Mouse (Mus musculus) right cerebral cortex, adult 18-20 months (tissue): ENCODE results near the gene Sumf1.
A peak's percentile ranks its signal among the peaks of the same experiment; 100 is the strongest.

Source experiments
- DNase-seq: peaks from one replicate; pipeline ENCODE4 v3.0.0; 2022; ENCODE audit warnings: mixed read lengths

Sumf1 gene

DNA sequence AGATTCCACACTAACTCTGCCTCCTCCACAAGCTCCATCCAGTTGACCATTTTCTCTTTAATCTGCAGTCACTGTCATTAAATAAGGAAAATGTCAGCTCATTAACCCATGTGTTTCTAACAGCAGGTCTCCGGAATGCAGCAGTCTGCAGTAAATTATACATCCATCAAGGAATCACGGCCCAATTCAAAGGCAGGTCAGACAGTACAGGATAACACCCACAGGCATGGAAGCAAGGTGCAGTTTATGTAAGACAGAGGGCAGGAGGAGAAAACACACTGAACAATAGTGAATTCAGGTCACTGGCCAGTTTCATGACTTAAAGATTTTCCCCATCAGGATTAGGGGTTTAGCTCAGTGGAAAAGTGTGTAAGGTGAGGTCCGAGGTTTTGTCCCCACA lies 40.1 kb downstream of the Sumf1 start:
- no peak for DNase-seq

DNA sequence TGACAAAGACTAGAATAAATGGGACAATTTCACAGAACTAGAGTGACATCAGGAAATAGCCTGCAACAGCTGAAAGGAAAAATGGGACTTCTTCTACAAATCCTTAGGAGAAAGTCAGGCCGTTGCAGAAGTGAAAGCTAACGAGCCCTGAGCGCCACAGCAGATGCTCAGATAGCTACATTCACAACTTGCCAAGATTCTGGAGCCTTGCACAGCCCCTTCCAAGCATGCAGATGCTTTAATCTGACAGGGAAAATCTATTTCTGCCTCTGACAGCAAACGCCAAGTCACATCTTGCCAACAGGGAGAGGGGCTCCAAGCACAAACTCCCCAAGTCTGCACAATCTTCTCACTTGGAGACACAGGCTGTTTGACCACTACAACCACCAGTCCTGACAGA lies 42.6 kb downstream of the Sumf1 start:
- DNase-seq, result peak; percentile 67

GRCm38 (mm10) chr6:108140722-108141490 lies 44.5 kb downstream of the Sumf1 start:
- DNase-seq, result no peak

DNA sequence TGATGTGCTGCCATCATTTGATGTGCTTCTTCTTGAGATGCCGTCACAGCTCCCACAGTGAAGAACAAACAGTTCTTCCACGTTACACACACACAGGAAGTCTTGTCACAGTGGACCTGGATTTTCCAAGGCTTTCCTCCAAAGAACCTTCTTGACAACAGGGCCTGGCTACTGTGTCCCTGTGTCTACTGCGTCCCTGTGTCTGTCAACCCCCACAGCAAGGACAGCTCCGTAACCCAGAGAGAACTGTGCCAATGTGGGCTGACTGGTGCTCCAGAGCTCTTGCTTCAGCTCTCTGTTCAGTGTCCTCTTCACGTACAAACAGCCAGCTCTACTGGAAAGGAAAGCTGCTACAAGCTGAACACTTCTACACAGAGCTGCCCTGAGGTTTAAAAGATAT lies 48.4 kb downstream of the Sumf1 start:
- no peak for DNase-seq

DNA sequence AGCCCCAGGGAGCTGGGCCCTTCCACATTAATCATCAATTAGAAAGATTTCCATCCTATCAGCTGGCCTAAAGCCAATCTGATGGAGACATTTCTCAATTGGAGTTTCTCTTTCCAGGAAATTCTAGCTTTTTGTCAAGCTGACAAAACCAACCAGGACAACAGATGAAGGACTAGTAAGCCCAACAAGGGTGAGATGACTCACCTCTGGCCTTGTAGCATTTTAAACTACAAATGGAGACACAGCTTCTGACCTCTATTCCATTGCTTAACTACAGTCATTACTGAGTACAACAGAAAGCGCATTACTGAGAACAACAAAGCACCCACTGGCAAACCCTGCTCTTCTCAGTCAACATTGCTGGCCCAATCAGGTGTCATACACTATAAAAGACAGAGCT lies 49.1 kb downstream of the Sumf1 start:
- no peak for DNase-seq

GRCm38 (mm10) chr6:108132268-108132935 lies 53.0 kb downstream of the Sumf1 start:
- DNase-seq, result peak; percentile 32

DNA sequence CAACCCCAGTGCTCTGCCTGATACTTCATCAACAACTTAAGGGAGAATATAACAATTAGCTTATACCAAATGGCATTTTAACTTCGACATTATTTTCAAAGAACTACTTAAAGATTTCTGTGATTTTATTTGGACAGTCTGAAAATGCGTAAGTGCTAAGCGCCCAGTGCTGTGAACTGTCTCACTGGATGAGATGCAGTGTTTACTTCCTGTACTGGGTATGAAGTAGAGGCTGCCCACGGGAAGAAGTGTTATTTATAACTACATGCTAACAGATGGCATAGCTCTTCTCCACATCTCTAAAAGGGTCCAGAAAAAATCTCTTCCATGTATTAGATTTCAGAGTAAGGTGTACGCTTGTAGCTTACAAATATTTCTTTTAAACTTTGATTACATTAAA lies 54.7 kb downstream of the Sumf1 start:
- DNase-seq, result peak; percentile 63

DNA sequence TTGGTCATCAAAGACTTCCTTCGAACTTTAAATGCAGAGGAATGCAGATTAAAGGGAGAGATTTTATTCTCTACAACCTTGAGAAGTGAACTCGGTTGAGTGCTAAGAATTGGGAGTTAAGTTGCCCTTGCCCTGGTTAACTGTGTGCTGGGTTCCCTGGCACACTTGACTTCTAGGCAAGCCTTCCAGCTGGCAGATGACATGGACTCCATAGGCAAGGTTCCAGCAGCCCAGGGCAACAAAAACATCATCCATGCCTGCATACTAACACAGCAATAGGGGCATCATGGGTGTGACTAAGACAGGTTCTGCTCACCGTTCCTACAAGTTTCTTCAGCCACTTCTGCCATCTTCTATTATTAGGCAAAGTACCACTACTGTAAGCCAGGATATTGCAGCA lies 58.8 kb downstream of the Sumf1 start:
- DNase-seq, result no peak

DNA sequence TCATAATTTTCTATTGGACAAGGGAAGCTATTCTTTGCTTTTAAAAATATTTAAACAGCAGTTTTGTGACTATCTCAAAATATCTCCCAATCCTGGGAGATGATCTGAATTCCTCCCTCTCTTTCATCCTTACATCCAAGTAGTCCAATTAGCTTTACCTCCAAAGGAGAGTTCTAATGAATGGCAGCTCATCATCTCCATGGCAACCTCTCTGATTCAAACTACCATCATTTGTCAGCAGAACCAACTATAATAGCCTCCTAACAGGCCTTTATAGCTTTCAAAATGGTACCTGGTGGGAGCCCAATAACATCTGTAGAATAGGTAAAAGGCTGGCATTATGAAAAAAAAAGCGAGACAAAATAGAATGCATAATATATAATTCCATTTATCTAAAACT lies 59.9 kb downstream of the Sumf1 start:
- DNase-seq, result no peak

DNA sequence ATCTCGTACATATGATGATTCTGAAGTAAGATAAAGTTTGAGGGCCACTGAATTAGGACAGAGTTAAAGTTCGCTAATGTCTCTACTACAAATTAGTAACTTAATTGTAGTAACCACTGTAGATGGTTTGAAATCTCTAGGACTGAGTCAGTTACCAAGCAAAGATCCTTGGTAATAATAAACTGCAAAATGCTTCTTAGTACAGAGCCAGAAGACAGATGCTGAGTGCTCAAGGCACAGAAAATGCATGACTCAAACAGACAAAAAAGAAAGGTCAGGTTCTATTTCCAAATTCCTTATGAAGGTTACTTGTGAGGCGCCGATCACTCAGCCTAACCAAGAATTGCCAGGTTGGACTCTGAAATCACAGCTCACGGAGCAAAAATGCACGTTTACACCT lies 67.5 kb downstream of the Sumf1 start:
- DNase-seq, result no peak

DNA sequence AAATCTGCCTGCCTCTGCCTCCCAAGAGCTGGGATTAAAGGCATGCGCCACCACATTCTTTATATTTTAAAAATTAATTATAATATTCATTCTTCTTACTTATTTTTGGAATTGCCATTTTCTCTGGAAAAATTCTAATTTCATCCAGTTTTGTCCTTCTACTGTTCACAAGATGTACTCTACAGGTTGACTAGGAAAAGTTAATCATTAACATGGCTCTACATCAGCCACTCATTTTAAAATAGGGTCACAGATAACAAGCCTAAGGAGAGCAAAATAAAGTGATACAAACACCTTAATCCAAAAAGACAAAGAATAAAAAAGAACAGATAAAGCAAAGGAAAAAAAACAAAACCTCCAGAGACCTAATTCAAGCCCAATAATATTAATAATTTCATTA lies 70.4 kb downstream of the Sumf1 start:
- no peak for DNase-seq

- no peak for DNase-seq
Measured at GRCm38 (mm10) chr6:108111693-108112092, 73.7 kb downstream of the Sumf1 start.

GRCm38 (mm10) chr6:108110336-108110735 lies 75.0 kb downstream of the Sumf1 start:
- DNase-seq, result no peak

GRCm38 (mm10) chr6:108107376-108107775 lies 78.0 kb downstream of the Sumf1 start:
- no peak for DNase-seq

- DNase-seq, result no peak
Measured at GRCm38 (mm10) chr6:108101936-108102830, 83.2 kb downstream of the Sumf1 start.

- no peak for DNase-seq
Measured at GRCm38 (mm10) chr6:108098846-108099217, 86.5 kb downstream of the Sumf1 start.

GRCm38 (mm10) chr6:108098171-108098845 lies 87.1 kb downstream of the Sumf1 start:
- DNase-seq, result peak; percentile 29

DNA sequence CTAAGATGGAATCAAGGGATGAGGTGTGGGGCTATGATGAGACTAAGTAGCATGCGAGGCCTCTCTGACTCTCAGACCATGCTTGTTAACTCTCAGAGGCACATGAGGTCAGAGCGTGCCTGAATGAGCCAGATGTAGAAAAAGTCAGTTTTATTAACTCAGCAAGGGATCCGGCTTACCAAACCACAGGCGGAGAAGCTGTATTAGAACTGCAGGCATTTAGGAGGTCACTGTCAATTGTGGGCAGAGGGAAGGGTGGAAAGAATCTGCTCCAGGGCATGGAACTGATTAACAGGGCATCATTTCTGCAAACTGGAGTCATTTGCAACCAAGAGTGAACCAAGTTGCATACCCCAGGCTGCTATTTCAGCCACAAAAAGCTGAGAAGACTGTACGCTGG lies 89.9 kb downstream of the Sumf1 start:
- DNase-seq, result no peak

- DNase-seq, result peak; percentile 33
Measured at GRCm38 (mm10) chr6:108093449-108093848, 91.9 kb downstream of the Sumf1 start.

DNA sequence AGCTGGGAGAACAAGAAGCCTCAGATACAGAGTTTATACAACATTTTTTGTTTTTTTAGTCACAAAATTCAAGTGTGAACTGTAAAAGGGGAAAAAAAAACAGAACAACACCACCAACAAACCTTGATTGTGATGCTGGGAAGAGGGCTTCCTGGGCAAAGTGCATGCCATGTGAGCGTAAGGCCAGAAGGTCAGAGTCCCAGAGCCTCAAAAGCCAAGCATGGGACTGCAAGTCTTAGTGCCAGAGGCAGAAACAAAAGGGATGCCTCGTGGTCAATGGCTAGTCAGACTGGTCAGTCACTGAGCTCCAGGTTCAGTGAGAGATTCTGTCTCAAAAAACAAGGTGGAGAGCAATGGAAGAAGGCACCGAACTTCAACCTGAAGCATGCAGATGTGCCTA lies 92.7 kb downstream of the Sumf1 start:
- no peak for DNase-seq

DNA sequence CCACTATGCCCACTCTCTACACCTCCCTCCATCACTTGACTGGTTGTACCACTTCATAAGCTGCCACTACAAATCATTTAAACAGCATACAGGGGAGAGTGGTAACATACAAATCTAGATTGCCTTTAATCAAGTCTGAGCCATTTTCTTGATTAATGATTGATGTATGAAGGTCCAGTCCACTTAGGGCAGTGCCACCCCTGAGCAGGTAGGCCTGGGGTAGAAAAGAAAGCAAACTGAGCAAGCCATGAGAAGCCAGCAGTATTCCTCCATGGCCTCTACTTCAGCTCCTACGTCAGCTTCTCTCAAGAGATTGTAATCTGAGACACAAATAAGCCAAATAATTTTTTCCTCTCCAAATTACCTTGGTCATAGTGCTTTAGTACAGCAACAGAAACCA lies 94.1 kb downstream of the Sumf1 start:
- DNase-seq, result no peak

DNA sequence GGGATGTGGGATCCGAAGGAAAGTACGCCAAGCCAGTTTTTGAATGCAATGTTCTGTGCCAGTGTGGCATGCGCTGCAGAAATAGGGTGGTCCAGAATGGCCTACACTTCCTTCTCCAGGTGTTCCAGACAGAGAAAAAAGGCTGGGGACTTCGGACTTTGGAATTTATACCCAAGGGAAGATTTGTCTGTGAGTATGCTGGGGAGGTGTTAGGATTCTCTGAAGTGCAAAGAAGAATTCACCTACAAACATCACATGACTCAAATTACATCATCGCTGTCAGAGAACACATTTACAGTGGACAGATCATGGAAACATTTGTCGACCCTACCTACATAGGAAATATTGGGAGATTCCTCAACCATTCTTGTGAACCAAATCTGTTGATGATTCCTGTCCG lies 109.5 kb downstream of the Sumf1 start:
- no peak for DNase-seq

GRCm38 (mm10) chr6:108074624-108075023 lies 110.8 kb downstream of the Sumf1 start:
- DNase-seq, result peak; percentile 83
